Mouse (Mus musculus): ENCODE data around the gene BC051665. TPM values are rescaled to one million over a fixed set of nuclear protein-coding genes. Genes with fewer than 3 reads are reported as not detected.

Gene BC051665
- not detected in 2 replicates for polyA plus RNA-seq (2016; fragmentation: Nextera tagmentation; extraction: Ambion mirVana)

DNA sequence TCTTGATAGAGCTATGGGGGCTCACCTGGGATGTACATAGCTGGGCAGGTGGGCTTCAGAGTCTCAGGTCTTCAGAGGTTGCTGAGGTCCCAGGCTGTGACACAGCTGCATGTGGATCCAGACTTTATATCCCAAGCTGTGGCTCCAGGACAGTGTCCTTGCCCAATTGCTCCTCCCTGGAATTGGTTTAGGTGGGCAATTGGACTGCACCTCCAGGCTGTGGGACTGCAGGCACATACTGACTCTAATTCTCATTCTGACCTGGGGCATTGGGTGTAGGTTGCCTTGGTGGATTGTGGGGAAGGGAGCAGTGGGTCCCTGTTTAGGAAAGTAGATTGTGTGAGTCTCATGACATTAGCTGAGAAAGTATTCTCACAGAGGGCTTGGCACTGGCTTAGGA is at the start of gene BC051665:
Gene BC051665 (minus strand): TSS at position 101 of the 400 bp plus-strand sequence.
- H3K27me3 ChIP-seq (ENCODE audit: insufficient read depth, poor library complexity, severe bottlenecking), result no peaks in the 10 kb centered on the region
- no peaks in the 10 kb centered on the region for H3K9me3 ChIP-seq
- H3K27ac ChIP-seq, result no peak within 1 kb of the TSS
- no peaks in the 10 kb centered on the region for H3K4me1 ChIP-seq
- H3K4me3 ChIP-seq, result no peak within 1 kb of the TSS
- H3K36me3 ChIP-seq, result no peaks in the 10 kb centered on the region
- DNase-seq (ENCODE audit: low spot score), result peak; percentile 11

DNA sequence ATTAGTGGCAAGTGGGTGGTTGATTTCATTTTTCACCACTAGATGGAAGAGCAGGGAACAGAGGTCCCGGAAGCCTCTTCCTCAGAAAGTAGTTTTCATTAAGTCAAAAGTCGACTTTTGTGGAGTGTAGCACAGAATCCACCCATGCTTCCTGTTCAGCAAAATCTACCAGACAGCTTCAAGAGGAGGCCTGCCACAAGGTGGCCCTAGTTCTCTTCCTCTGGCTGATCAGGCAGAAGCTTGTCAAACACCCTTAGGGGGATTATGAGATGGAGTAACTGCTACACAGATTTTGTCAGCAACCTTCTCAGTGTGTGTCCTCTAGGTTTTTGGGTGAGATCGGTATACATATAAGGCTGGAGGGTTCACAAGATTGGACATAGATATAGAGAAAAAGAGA is 39.9 kb upstream of the BC051665 start:
- 46% methylated on average over 3 of the region's 3 CpGs for WGBS
- DNase-seq (ENCODE audit: low spot score), result no peak
- Histone ChIP-seq H3K27me3 (ENCODE audit: insufficient read depth, poor library complexity, severe bottlenecking) (no peaks in the 10 kb centered on the region), H3K27ac (no peak overlapping the region), H3K4me1 (no peaks in the 10 kb centered on the region), H3K4me3 (no peak overlapping the region), H3K36me3 (no peaks in the 10 kb centered on the region), H3K9me3 (no peaks in the 10 kb centered on the region)

DNA sequence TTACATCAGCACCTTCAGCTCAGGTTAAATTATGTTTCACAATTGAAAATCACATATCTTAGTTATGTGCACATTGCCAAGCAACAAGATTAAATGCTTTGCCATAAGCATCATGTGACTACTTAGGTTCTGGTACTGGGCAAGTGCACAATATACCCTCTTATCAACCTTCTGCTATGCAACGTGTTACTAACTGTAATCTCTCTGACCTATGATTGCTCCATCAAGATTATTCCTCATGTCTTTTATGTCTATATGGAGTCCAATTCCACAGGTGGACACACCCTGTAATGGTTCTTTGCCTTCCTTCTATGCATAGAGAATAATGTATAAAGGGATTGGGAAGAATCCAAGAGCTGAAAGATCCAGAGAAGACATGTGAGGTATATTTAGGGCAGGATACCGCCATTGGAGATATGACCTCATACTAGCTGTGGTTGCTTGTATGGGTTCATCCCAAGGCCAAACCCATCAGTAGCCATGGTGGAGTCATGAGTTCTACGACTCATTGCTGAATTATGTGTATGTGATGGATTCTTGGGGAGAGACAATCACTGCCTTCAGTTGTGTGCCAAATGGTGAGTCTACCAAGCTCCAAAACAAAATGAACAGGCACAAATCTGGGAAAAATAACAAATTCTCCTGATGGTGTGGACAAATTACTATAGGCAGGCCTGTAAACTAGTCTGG is 34.5 kb upstream of the BC051665 start:
- WGBS, result 61% methylated on average over 3 of the region's 3 CpGs
- no peaks in the 10 kb centered on the region for H3K36me3 ChIP-seq

DNA sequence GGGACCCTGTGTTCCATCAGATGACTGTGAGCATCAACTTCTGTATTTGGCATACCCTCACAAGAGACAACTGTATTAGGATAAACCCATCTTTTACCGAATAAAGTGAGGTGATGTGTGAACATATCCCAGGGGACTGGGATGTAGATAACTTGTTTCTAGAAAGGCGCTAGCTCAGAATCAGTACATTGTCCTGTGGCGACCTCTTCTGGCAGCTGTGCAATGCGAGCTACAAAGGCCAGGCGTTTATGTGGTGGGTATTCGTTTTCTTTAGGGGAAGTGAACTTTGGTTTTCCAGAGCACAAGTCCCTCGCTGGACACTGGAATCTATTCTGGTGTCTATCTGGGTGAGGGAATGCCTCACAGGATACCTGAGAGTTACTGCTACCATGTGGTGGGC is 33.3 kb upstream of the BC051665 start:
- Histone ChIP-seq H3K4me3 (no peak overlapping the region), H3K36me3 (no peaks in the 10 kb centered on the region), H3K27ac (no peak overlapping the region), H3K4me1 (no peaks in the 10 kb centered on the region), H3K27me3 (ENCODE audit: insufficient read depth, poor library complexity, severe bottlenecking) (no peaks in the 10 kb centered on the region), H3K9me3 (no peaks in the 10 kb centered on the region)
- no peak for DNase-seq (ENCODE audit: low spot score)
- 9% methylated on average over 7 of the region's 7 CpGs for WGBS

More for the DNA sequence above, 34.5 kb upstream of the BC051665 start:
- no peaks in the 10 kb centered on the region for H3K9me3 ChIP-seq
- no peaks in the 10 kb centered on the region for H3K27me3 ChIP-seq (ENCODE audit: insufficient read depth, poor library complexity, severe bottlenecking)
- H3K4me3 ChIP-seq, result no peak overlapping the region
- no peak overlapping the region for H3K27ac ChIP-seq
- no peak for DNase-seq (ENCODE audit: low spot score)
- H3K4me1 ChIP-seq, result no peaks in the 10 kb centered on the region

GRCm38 (mm10) chr13:60813722-60814121 is 27.6 kb upstream of the BC051665 start:
- Histone ChIP-seq H3K27me3 (ENCODE audit: insufficient read depth, poor library complexity, severe bottlenecking) (no peaks in the 10 kb centered on the region), H3K4me1 (no peaks in the 10 kb centered on the region), H3K36me3 (no peaks in the 10 kb centered on the region), H3K4me3 (no peak overlapping the region), H3K27ac (no peak overlapping the region), H3K9me3 (no peaks in the 10 kb centered on the region)
- no peak for DNase-seq (ENCODE audit: low spot score)
- WGBS, result 64% methylated on average over 1 of the region's 1 CpGs

GRCm38 (mm10) chr13:60812768-60813167 is 26.6 kb upstream of the BC051665 start:
- no peak overlapping the region for H3K27ac ChIP-seq
- no peaks in the 10 kb centered on the region for H3K9me3 ChIP-seq
- WGBS, result 60% methylated on average over 6 of the region's 6 CpGs
- no peak for DNase-seq (ENCODE audit: low spot score)
- H3K36me3 ChIP-seq, result no peaks in the 10 kb centered on the region
- no peaks in the 10 kb centered on the region for H3K4me1 ChIP-seq
- no peaks in the 10 kb centered on the region for H3K27me3 ChIP-seq (ENCODE audit: insufficient read depth, poor library complexity, severe bottlenecking)
- H3K4me3 ChIP-seq, result no peak overlapping the region

DNA sequence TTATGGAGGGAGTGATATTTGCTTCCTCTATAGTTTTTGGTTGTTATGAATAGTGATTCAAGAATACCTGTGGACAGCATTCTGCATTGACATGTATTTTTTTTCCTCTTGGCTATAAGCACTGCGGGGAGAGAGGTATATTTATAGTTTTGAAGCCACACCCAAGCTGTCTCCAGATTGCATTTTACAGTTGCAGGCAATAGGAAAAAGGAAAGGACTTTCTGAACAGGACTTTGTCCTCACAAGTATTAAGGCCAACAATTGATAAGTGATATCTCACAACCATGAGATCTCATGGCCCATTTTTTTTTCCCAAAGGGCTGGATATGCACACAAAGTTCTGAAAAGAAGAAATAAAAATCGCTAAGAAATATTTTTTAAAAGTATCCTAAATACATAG is 23.5 kb upstream of the BC051665 start:
- no peaks in the 10 kb centered on the region for H3K36me3 ChIP-seq
- no peak overlapping the region for H3K27ac ChIP-seq
- H3K4me1 ChIP-seq, result no peaks in the 10 kb centered on the region
- H3K27me3 ChIP-seq (ENCODE audit: insufficient read depth, poor library complexity, severe bottlenecking), result no peaks in the 10 kb centered on the region
- no peaks in the 10 kb centered on the region for H3K9me3 ChIP-seq
- DNase-seq (ENCODE audit: low spot score), result no peak
- no peak overlapping the region for H3K4me3 ChIP-seq
- 51% methylated on average over 2 of the region's 2 CpGs for WGBS

DNA sequence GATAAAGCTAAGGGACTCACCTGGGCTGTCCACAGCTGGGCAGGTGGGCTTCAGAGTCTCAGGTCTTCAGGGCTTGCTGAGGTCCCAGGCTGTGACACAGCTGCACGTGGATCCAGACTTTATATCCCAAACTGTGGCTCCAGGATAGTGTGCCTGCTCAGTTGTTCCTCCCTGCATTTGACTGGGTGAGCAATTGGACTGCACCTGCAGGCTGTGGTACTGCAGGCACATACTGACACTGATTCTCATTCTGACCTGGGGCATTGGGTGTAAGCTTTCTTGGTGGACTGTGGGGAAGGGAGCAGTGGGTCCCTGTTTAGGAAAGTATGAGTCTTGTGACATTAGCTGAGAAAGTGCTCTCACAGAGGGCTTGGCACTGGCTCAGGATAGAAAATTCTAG is 16.6 kb upstream of the BC051665 start, which contains the start of gene Ctsll3:
Gene Ctsll3 (minus strand): TSS at position 101 of the 400 bp plus-strand sequence.
- H3K4me3 ChIP-seq, result no peak within 1 kb of the TSS
- WGBS, result 70% methylated on average over 1 of the region's 1 CpGs
- no peaks in the 10 kb centered on the region for H3K4me1 ChIP-seq
- no peaks in the 10 kb centered on the region for H3K9me3 ChIP-seq
- H3K36me3 ChIP-seq, result no peaks in the 10 kb centered on the region
- DNase-seq (ENCODE audit: low spot score), result no peak
- no peak within 1 kb of the TSS for H3K27ac ChIP-seq
- no peaks in the 10 kb centered on the region for H3K27me3 ChIP-seq (ENCODE audit: insufficient read depth, poor library complexity, severe bottlenecking)

DNA sequence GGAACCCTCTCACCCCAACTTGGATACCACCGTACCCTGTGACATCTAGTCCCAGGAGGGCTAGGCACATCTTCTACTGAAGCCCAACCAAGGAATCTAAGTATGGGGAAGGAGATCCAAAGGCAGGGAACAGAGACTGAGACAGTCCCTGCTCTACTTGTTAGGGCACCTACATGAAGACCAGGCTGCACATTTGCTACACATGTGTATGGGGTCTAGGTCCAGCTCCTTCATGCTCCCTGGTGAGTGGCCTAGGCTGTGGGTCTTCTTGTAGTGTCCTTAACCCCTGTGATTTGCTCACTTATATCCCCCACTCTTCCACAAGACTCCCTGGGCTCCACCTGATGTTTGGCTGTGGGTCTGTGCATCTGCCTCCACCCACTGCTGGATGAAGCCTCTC is 3.3 kb upstream of the BC051665 start:
- peak; percentile 70 for DNase-seq (ENCODE audit: low spot score)
- Histone ChIP-seq H3K4me1 (no peaks in the 10 kb centered on the region), H3K27me3 (ENCODE audit: insufficient read depth, poor library complexity, severe bottlenecking) (no peaks in the 10 kb centered on the region), H3K36me3 (no peaks in the 10 kb centered on the region), H3K27ac (no peak overlapping the region), H3K9me3 (no peaks in the 10 kb centered on the region), H3K4me3 (no peak overlapping the region)
- WGBS, result 52% methylated on average over 1 of the region's 1 CpGs

DNA sequence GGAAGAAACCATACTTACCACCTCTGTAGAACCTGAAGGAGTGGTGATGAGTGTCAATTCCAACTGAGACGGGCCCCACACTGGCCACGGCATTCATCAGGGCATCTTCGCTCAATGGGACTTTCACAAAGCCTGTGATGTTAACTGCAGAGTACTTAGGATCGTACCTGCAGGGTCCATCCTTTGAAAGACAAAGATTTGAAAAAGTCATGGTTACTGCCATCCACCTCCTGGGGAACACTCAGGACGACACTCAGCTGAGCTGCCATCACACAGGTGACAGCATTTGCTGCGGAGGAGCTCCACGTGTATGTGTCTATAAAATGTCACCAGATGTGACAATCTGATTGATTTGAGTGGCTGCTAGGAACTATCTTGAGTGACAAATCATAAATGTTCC is 2.9 kb downstream of the BC051665 start:
- Histone ChIP-seq H3K4me3 (no peak overlapping the region), H3K27me3 (ENCODE audit: insufficient read depth, poor library complexity, severe bottlenecking) (no peaks in the 10 kb centered on the region), H3K27ac (no peak overlapping the region), H3K36me3 (no peaks in the 10 kb centered on the region), H3K4me1 (no peaks in the 10 kb centered on the region), H3K9me3 (no peaks in the 10 kb centered on the region)
- peak; percentile 67 for DNase-seq (ENCODE audit: low spot score)
- WGBS, result 84% methylated on average over 7 of the region's 7 CpGs

GRCm38 (mm10) chr13:60780534-60780933 is 5.6 kb downstream of the BC051665 start:
- H3K27me3 ChIP-seq (ENCODE audit: insufficient read depth, poor library complexity, severe bottlenecking), result no peaks in the 10 kb centered on the region
- DNase-seq (ENCODE audit: low spot score), result no peak
- no peaks in the 10 kb centered on the region for H3K9me3 ChIP-seq
- H3K27ac ChIP-seq, result no peak overlapping the region
- H3K36me3 ChIP-seq, result no peaks in the 10 kb centered on the region
- WGBS, result 81% methylated on average over 3 of the region's 3 CpGs
- no peaks in the 10 kb centered on the region for H3K4me1 ChIP-seq
- no peak overlapping the region for H3K4me3 ChIP-seq

- Histone ChIP-seq H3K4me3 (no peak overlapping the region), H3K9me3 (no peaks in the 10 kb centered on the region), H3K4me1 (no peaks in the 10 kb centered on the region), H3K27me3 (ENCODE audit: insufficient read depth, poor library complexity, severe bottlenecking) (no peaks in the 10 kb centered on the region), H3K36me3 (peaks cover 27% of the 10 kb centered on the region), H3K27ac (no peak overlapping the region)
- WGBS, result 95% methylated on average over 17 of the region's 17 CpGs
- DNase-seq (ENCODE audit: low spot score), result no peak
These were observed 25.0 kb downstream of the BC051665 start for GRCm38 (mm10) chr13:60761161-60761560.

- H3K36me3 ChIP-seq, result peaks cover 27% of the 10 kb centered on the region
- no peak overlapping the region for H3K27ac ChIP-seq
- WGBS, result 87% methylated on average over 12 of the region's 12 CpGs
- no peak for DNase-seq (ENCODE audit: low spot score)
- H3K4me1 ChIP-seq, result no peaks in the 10 kb centered on the region
- no peaks in the 10 kb centered on the region for H3K9me3 ChIP-seq
- no peaks in the 10 kb centered on the region for H3K27me3 ChIP-seq (ENCODE audit: insufficient read depth, poor library complexity, severe bottlenecking)
- H3K4me3 ChIP-seq, result no peak overlapping the region
These were observed 25.8 kb downstream of the BC051665 start for GRCm38 (mm10) chr13:60760392-60760791.

DNA sequence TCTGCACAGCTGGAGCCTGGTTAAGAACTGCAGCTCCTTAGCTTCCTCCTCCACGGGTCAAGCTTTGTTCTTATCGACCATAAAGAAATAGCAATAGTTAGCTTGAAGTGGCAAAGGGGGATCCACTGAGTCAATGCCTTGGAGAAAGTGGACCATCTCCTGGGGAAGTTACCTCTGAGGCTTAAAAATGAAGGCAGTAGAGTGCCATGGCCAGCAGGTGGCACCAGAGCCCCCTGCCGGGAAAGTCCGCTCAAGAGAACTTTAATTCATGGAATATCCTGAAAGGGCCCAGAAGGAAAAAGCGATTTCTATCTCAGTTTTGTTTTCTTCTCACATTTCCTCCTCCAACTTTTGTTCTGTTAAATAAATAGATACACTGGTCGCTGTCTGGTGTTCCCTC is 27.0 kb downstream of the BC051665 start:
- Histone ChIP-seq H3K36me3 (peaks cover 27% of the 10 kb centered on the region), H3K9me3 (no peaks in the 10 kb centered on the region), H3K27me3 (ENCODE audit: insufficient read depth, poor library complexity, severe bottlenecking) (no peaks in the 10 kb centered on the region), H3K27ac (no peak overlapping the region), H3K4me3 (no peak overlapping the region), H3K4me1 (no peaks in the 10 kb centered on the region)
- no peak for DNase-seq (ENCODE audit: low spot score)
- 41% methylated on average over 6 of the region's 6 CpGs for WGBS

All from heart, embryonic 10.5 days (tissue).